Mouse (Mus musculus) neural tube, embryonic 15.5 days (tissue): ENCODE results near the gene Itpkb. TPM values are rescaled to one million over a fixed set of nuclear protein-coding genes. Genes with fewer than 3 reads are reported as not detected.

Experiments
- ATAC-seq: fragments of 200-750 bp; cut with Nextera tagmentation; 2 replicates; pipeline ENCODE4 v1.8.0; 2017; ENCODE audit warnings: mild to moderate bottlenecking, moderate TSS enrichment, moderate library complexity; ENCODE audit not compliant: low FRiP score
- H3K27ac ChIP-seq: fragments of 300-500 bp; sonication (generic); replicated peaks from 2 replicates; pipeline ENCODE4 v1.5.1; 2015; ENCODE audit warnings: mild to moderate bottlenecking, inconsistent platforms
- H3K27me3 ChIP-seq: fragments of 300-500 bp; sonication (generic); replicated peaks from 2 replicates; pipeline ENCODE4 v1.6.1; 2015; ENCODE audit warnings: inconsistent platforms
- H3K36me3 ChIP-seq: fragments of 300-500 bp; sonication (generic); 2 replicates; pipeline ENCODE4 v1.6.1; 2015; ENCODE audit warnings: inconsistent platforms
- H3K4me1 ChIP-seq: fragments of 300-500 bp; sonication (generic); 2 replicates; pipeline ENCODE4 v1.6.1; 2015; ENCODE audit warnings: inconsistent platforms
- H3K4me2 ChIP-seq: fragments of 300-500 bp; sonication (generic); 2 replicates; pipeline ENCODE4 v1.6.1; 2015; ENCODE audit warnings: inconsistent platforms, mild to moderate bottlenecking, moderate library complexity
- H3K4me3 ChIP-seq: fragments of 300-500 bp; sonication (generic); replicated peaks from 2 replicates; pipeline ENCODE4 v1.5.1; 2015; ENCODE audit warnings: mild to moderate bottlenecking, inconsistent platforms
- H3K9ac ChIP-seq: fragments of 300-500 bp; sonication (generic); replicated peaks from 2 replicates; pipeline ENCODE4 v1.6.1; 2015; ENCODE audit warnings: mild to moderate bottlenecking, inconsistent platforms
- H3K9me3 ChIP-seq: fragments of 300-500 bp; sonication (generic); replicated peaks from 2 replicates; pipeline ENCODE4 v1.6.1; 2016; ENCODE audit warnings: inconsistent platforms
- WGBS: fragments of 180-500 bp; shearing (Covaris S2); methylation state at CpG from one replicate; pipeline ENCODE4 v1.1.7; 2015; ENCODE audit warnings: mixed read lengths; 5-methylcytosine and 5-hydroxymethylcytosine counted together
- polyA plus RNA-seq: library from polyadenylated mRNA; unstranded; fragments of >200 nt; fragmentation: Nextera tagmentation; extraction: Ambion mirVana; gene quantifications from 2 replicates; pipeline ENCODE4 v1.2.1, GENCODE M21; 2015

The Itpkb gene
- polyA plus RNA-seq, 1 experiment from 2014 or later = 4.1 TPM

GRCm38 (mm10) chr1:180300997-180301396, 29.3 kb upstream of the Itpkb start:
- H3K27me3 ChIP-seq = no peaks in the 10 kb centered on the region
- H3K4me2 ChIP-seq = no peak overlapping the region
- no peak overlapping the region for H3K9ac ChIP-seq
- H3K4me1 ChIP-seq = no peaks in the 10 kb centered on the region
- H3K27ac ChIP-seq = no peak overlapping the region
- 56% methylated on average over 4 of the region's 4 CpGs for WGBS
- ATAC-seq = no peak
- no peaks in the 10 kb centered on the region for H3K9me3 ChIP-seq
- H3K36me3 ChIP-seq = no peaks in the 10 kb centered on the region
- no peak overlapping the region for H3K4me3 ChIP-seq

GRCm38 (mm10) chr1:180302253-180303120, 27.8 kb upstream of the Itpkb start:
- no peak for ATAC-seq
- 61% methylated on average over 12 of the region's 12 CpGs for WGBS
- H3K27ac ChIP-seq = no peak overlapping the region
- H3K9me3 ChIP-seq = no peaks in the 10 kb centered on the region
- no peaks in the 10 kb centered on the region for H3K27me3 ChIP-seq
- H3K36me3 ChIP-seq = no peaks in the 10 kb centered on the region
- H3K4me2 ChIP-seq = no peak overlapping the region
- no peak overlapping the region for H3K9ac ChIP-seq
- no peak overlapping the region for H3K4me3 ChIP-seq
- H3K4me1 ChIP-seq = no peaks in the 10 kb centered on the region

- Histone ChIP-seq H3K27ac (no peak overlapping the region), H3K4me1 (0 out of 2 replicates have a peak, but pooled peaks cover 4% of the 10 kb centered on the region), H3K9ac (no peak overlapping the region), H3K4me2 (no peak overlapping the region), H3K4me3 (no peak overlapping the region), H3K9me3 (no peaks in the 10 kb centered on the region), H3K27me3 (no peaks in the 10 kb centered on the region), H3K36me3 (no peaks in the 10 kb centered on the region)
- 27% methylated on average over 5 of the region's 5 CpGs for WGBS
- ATAC-seq = no peak
These were observed 26.7 kb upstream of the Itpkb start for GRCm38 (mm10) chr1:180303600-180303999.

- H3K27ac ChIP-seq = no peak overlapping the region
- H3K4me1 ChIP-seq = 0 out of 2 replicates have a peak, but pooled peaks cover 4% of the 10 kb centered on the region
- WGBS = 86% methylated on average over 9 of the region's 9 CpGs
- no peak overlapping the region for H3K4me3 ChIP-seq
- H3K4me2 ChIP-seq = no peak overlapping the region
- H3K36me3 ChIP-seq = no peaks in the 10 kb centered on the region
- H3K9me3 ChIP-seq = no peaks in the 10 kb centered on the region
- H3K27me3 ChIP-seq = no peaks in the 10 kb centered on the region
- ATAC-seq = no peak
- H3K9ac ChIP-seq = no peak overlapping the region
These were observed 23.4 kb upstream of the Itpkb start for GRCm38 (mm10) chr1:180306889-180307288.

- Histone ChIP-seq H3K9me3 (no peaks in the 10 kb centered on the region), H3K4me3 (no peak overlapping the region), H3K27me3 (no peaks in the 10 kb centered on the region), H3K9ac (no peak overlapping the region), H3K4me2 (no peak overlapping the region), H3K27ac (no peak overlapping the region), H3K36me3 (no peaks in the 10 kb centered on the region), H3K4me1 (peaks cover 10% of the 10 kb centered on the region)
- ATAC-seq = no peak
- WGBS = 39% methylated on average over 2 of the region's 2 CpGs
These were observed 22.6 kb upstream of the Itpkb start for GRCm38 (mm10) chr1:180307661-180308060.

GRCm38 (mm10) chr1:180308897-180309296, 21.4 kb upstream of the Itpkb start:
- H3K27ac ChIP-seq = no peak overlapping the region
- no peak for ATAC-seq
- WGBS = 58% methylated on average over 4 of the region's 4 CpGs
- H3K4me1 ChIP-seq = peaks cover 22% of the 10 kb centered on the region
- H3K27me3 ChIP-seq = no peaks in the 10 kb centered on the region
- H3K9me3 ChIP-seq = no peaks in the 10 kb centered on the region
- H3K9ac ChIP-seq = no peak overlapping the region
- H3K4me2 ChIP-seq = no peak overlapping the region
- H3K36me3 ChIP-seq = no peaks in the 10 kb centered on the region
- no peak overlapping the region for H3K4me3 ChIP-seq

GRCm38 (mm10) chr1:180312286-180312685, 18.0 kb upstream of the Itpkb start:
- 21% methylated on average over 6 of the region's 6 CpGs for WGBS
- no peaks in the 10 kb centered on the region for H3K9me3 ChIP-seq
- H3K9ac ChIP-seq = no peak overlapping the region
- ATAC-seq = no peak
- peak overlapping the region; percentile 56; the same call in 1 of the 2 replicates for H3K4me2 ChIP-seq
- peaks cover 32% of the 10 kb centered on the region for H3K4me1 ChIP-seq
- peak overlapping the region; percentile 65 for H3K27ac ChIP-seq
- no peak overlapping the region for H3K4me3 ChIP-seq
- H3K36me3 ChIP-seq = no peaks in the 10 kb centered on the region
- H3K27me3 ChIP-seq = no peaks in the 10 kb centered on the region

GRCm38 (mm10) chr1:180312792-180313311, 17.4 kb upstream of the Itpkb start:
- Histone ChIP-seq H3K27me3 (no peaks in the 10 kb centered on the region), H3K4me3 (no peak overlapping the region), H3K4me2 (peak overlapping the region; percentile 56), H3K4me1 (peaks cover 29% of the 10 kb centered on the region), H3K9me3 (no peaks in the 10 kb centered on the region), H3K27ac (peak overlapping the region; percentile 65), H3K36me3 (no peaks in the 10 kb centered on the region), H3K9ac (no peak overlapping the region)
- ATAC-seq = peak; percentile 74
- WGBS = 10% methylated on average over 6 of the region's 6 CpGs

GRCm38 (mm10) chr1:180313517-180314440, 16.5 kb upstream of the Itpkb start:
- H3K9me3 ChIP-seq = no peaks in the 10 kb centered on the region
- H3K4me3 ChIP-seq = peak overlapping the region; percentile 24
- H3K9ac ChIP-seq = no peak overlapping the region
- H3K4me1 ChIP-seq = peaks cover 29% of the 10 kb centered on the region
- H3K36me3 ChIP-seq = no peaks in the 10 kb centered on the region
- WGBS = 10% methylated on average over 20 of the region's 20 CpGs
- H3K4me2 ChIP-seq = peak overlapping the region; percentile 56
- no peaks in the 10 kb centered on the region for H3K27me3 ChIP-seq
- peak overlapping the region; percentile 60 for H3K27ac ChIP-seq
- ATAC-seq = peak; percentile 82

- H3K9me3 ChIP-seq = no peaks in the 10 kb centered on the region
- H3K4me3 ChIP-seq = no peak overlapping the region
- WGBS = 79% methylated on average over 11 of the region's 11 CpGs
- no peaks in the 10 kb centered on the region for H3K36me3 ChIP-seq
- H3K4me1 ChIP-seq = peaks cover 29% of the 10 kb centered on the region
- no peak overlapping the region for H3K4me2 ChIP-seq
- no peaks in the 10 kb centered on the region for H3K27me3 ChIP-seq
- H3K9ac ChIP-seq = no peak overlapping the region
- no peak overlapping the region for H3K27ac ChIP-seq
- ATAC-seq = no peak
These were observed 15.6 kb upstream of the Itpkb start for GRCm38 (mm10) chr1:180314641-180315040.

GRCm38 (mm10) chr1:180315127-180315526, 15.2 kb upstream of the Itpkb start:
- no peaks in the 10 kb centered on the region for H3K36me3 ChIP-seq
- H3K4me1 ChIP-seq = peaks cover 29% of the 10 kb centered on the region
- H3K9me3 ChIP-seq = no peaks in the 10 kb centered on the region
- no peak overlapping the region for H3K4me2 ChIP-seq
- no peak overlapping the region for H3K4me3 ChIP-seq
- H3K9ac ChIP-seq = no peak overlapping the region
- no peaks in the 10 kb centered on the region for H3K27me3 ChIP-seq
- WGBS = 74% methylated on average over 3 of the region's 3 CpGs
- no peak overlapping the region for H3K27ac ChIP-seq
- no peak for ATAC-seq
